Mouse (Mus musculus): Measurements from ENCODE around the gene Lrrc61. TPM values are rescaled to one million over a fixed set of nuclear protein-coding genes. Genes with fewer than 3 reads are reported as not detected.

The Lrrc61 gene
- polyA plus RNA-seq, 1 experiment from 2014 or later, result 11.9 TPM

GRCm38 (mm10) chr6:48529261-48529660 lies 25.3 kb upstream of the Lrrc61 start:
- ATAC-seq (replicated peaks; ENCODE audit: low FRiP score, low read depth) (no peak), DNase-seq (ENCODE audit: low spot score) (no peak)
- TF ChIP-seq CTCF (IDR thresholded peaks at IDR 0.05; ENCODE audit: low read depth), result peak; percentile 45; the same call in 1 of the 2 replicates
- Histone ChIP-seq H3K4me2 (ENCODE audit: low read length) (no peak overlapping the region), H3K9me3 (replicated peaks; ENCODE audit: low read length) (no peaks in the 10 kb centered on the region), H3K9ac (ENCODE audit: low read depth, low read length) (no peak overlapping the region), H3K4me1 (replicated peaks; ENCODE audit: insufficient read depth, low read length) (no peaks in the 10 kb centered on the region), H3K27ac (no peak overlapping the region), H3K4me3 (replicated peaks; ENCODE audit: low read depth, low read length) (no peak overlapping the region), H3K36me3 (ENCODE audit: insufficient read depth, low read length) (0 out of 2 replicates have a peak, but pooled peaks cover 14% of the 10 kb centered on the region), H3K27me3 (ENCODE audit: insufficient read depth, low read length) (no peaks in the 10 kb centered on the region)
- WGBS, result 78% methylated on average over 14 of the region's 14 CpGs

GRCm38 (mm10) chr6:48529871-48530440 lies 24.6 kb upstream of the Lrrc61 start:
- Histone ChIP-seq H3K4me1 (replicated peaks; ENCODE audit: insufficient read depth, low read length) (no peaks in the 10 kb centered on the region), H3K4me2 (ENCODE audit: low read length) (no peak overlapping the region), H3K9ac (ENCODE audit: low read depth, low read length) (no peak overlapping the region), H3K4me3 (replicated peaks; ENCODE audit: low read depth, low read length) (no peak overlapping the region), H3K9me3 (replicated peaks; ENCODE audit: low read length) (no peaks in the 10 kb centered on the region), H3K27me3 (ENCODE audit: insufficient read depth, low read length) (no peaks in the 10 kb centered on the region), H3K36me3 (ENCODE audit: insufficient read depth, low read length) (0 out of 2 replicates have a peak, but pooled peaks cover 14% of the 10 kb centered on the region), H3K27ac (no peak overlapping the region)
- DNase-seq (ENCODE audit: low spot score) (no peak), ATAC-seq (replicated peaks; ENCODE audit: low FRiP score, low read depth) (no peak)
- no peak for TF ChIP-seq CTCF (IDR thresholded peaks at IDR 0.05; ENCODE audit: low read depth)
- 85% methylated on average over 16 of the region's 16 CpGs for WGBS

GRCm38 (mm10) chr6:48530862-48531261 lies 23.7 kb upstream of the Lrrc61 start:
- Histone ChIP-seq H3K27ac (no peak overlapping the region), H3K36me3 (ENCODE audit: insufficient read depth, low read length) (0 out of 2 replicates have a peak, but pooled peaks cover 14% of the 10 kb centered on the region), H3K4me2 (ENCODE audit: low read length) (no peak overlapping the region), H3K4me3 (replicated peaks; ENCODE audit: low read depth, low read length) (no peak overlapping the region), H3K4me1 (replicated peaks; ENCODE audit: insufficient read depth, low read length) (no peaks in the 10 kb centered on the region), H3K9me3 (replicated peaks; ENCODE audit: low read length) (no peaks in the 10 kb centered on the region), H3K27me3 (ENCODE audit: insufficient read depth, low read length) (no peaks in the 10 kb centered on the region), H3K9ac (ENCODE audit: low read depth, low read length) (no peak overlapping the region)
- TF ChIP-seq CTCF (IDR thresholded peaks at IDR 0.05; ENCODE audit: low read depth), result no peak
- DNase-seq (ENCODE audit: low spot score), result peak; percentile 35
- 30% methylated on average over 2 of the region's 2 CpGs for whole genome bisulfite sequencing
- ATAC-seq (replicated peaks; ENCODE audit: low FRiP score, low read depth), result peak; percentile 27; the same call in 1 of the 2 replicates

GRCm38 (mm10) chr6:48533475-48533874 lies 21.1 kb upstream of the Lrrc61 start:
- H3K9ac ChIP-seq (ENCODE audit: low read depth, low read length), result no peak overlapping the region
- H3K27me3 ChIP-seq (ENCODE audit: insufficient read depth, low read length), result no peaks in the 10 kb centered on the region
- WGBS, result 84% methylated on average over 2 of the region's 2 CpGs
- TF ChIP-seq CTCF (IDR thresholded peaks at IDR 0.05; ENCODE audit: low read depth), result no peak
- no peak overlapping the region for H3K27ac ChIP-seq
- no peaks in the 10 kb centered on the region for H3K9me3 ChIP-seq (replicated peaks; ENCODE audit: low read length)
- ATAC-seq (replicated peaks; ENCODE audit: low FRiP score, low read depth) (no peak), DNase-seq (ENCODE audit: low spot score) (no peak)
- 0 out of 2 replicates have a peak, but pooled peaks cover 9% of the 10 kb centered on the region for H3K36me3 ChIP-seq (ENCODE audit: insufficient read depth, low read length)
- H3K4me3 ChIP-seq (replicated peaks; ENCODE audit: low read depth, low read length), result no peak overlapping the region
- H3K4me2 ChIP-seq (ENCODE audit: low read length), result no peak overlapping the region
- 0 out of 2 replicates have a peak, but pooled peaks cover 3% of the 10 kb centered on the region for H3K4me1 ChIP-seq (replicated peaks; ENCODE audit: insufficient read depth, low read length)

- no peak overlapping the region for H3K4me2 ChIP-seq (ENCODE audit: low read length)
- H3K9me3 ChIP-seq (replicated peaks; ENCODE audit: low read length), result no peaks in the 10 kb centered on the region
- 0 out of 2 replicates have a peak, but pooled peaks cover 9% of the 10 kb centered on the region for H3K36me3 ChIP-seq (ENCODE audit: insufficient read depth, low read length)
- 72% methylated on average over 8 of the region's 8 CpGs for WGBS
- no peak for ATAC-seq (replicated peaks; ENCODE audit: low FRiP score, low read depth)
- H3K4me1 ChIP-seq (replicated peaks; ENCODE audit: insufficient read depth, low read length), result 0 out of 2 replicates have a peak, but pooled peaks cover 3% of the 10 kb centered on the region
- no peak overlapping the region for H3K4me3 ChIP-seq (replicated peaks; ENCODE audit: low read depth, low read length)
- no peak for DNase-seq (ENCODE audit: low spot score)
- no peak overlapping the region for H3K9ac ChIP-seq (ENCODE audit: low read depth, low read length)
- H3K27me3 ChIP-seq (ENCODE audit: insufficient read depth, low read length), result no peaks in the 10 kb centered on the region
- TF ChIP-seq CTCF (IDR thresholded peaks at IDR 0.05; ENCODE audit: low read depth), result no peak
- H3K27ac ChIP-seq, result no peak overlapping the region
These were observed 19.7 kb upstream of the Lrrc61 start for GRCm38 (mm10) chr6:48534913-48535312.

- TF ChIP-seq CTCF (IDR thresholded peaks at IDR 0.05; ENCODE audit: low read depth), result no peak
- H3K4me1 ChIP-seq (replicated peaks; ENCODE audit: insufficient read depth, low read length), result 0 out of 2 replicates have a peak, but pooled peaks cover 3% of the 10 kb centered on the region
- H3K27ac ChIP-seq, result no peak overlapping the region
- ATAC-seq (replicated peaks; ENCODE audit: low FRiP score, low read depth), result no peak
- no peak overlapping the region for H3K4me3 ChIP-seq (replicated peaks; ENCODE audit: low read depth, low read length)
- no peaks in the 10 kb centered on the region for H3K27me3 ChIP-seq (ENCODE audit: insufficient read depth, low read length)
- no peak overlapping the region for H3K4me2 ChIP-seq (ENCODE audit: low read length)
- 73% methylated on average over 4 of the region's 4 CpGs for WGBS
- no peak for DNase-seq (ENCODE audit: low spot score)
- no peaks in the 10 kb centered on the region for H3K9me3 ChIP-seq (replicated peaks; ENCODE audit: low read length)
- 0 out of 2 replicates have a peak, but pooled peaks cover 9% of the 10 kb centered on the region for H3K36me3 ChIP-seq (ENCODE audit: insufficient read depth, low read length)
- no peak overlapping the region for H3K9ac ChIP-seq (ENCODE audit: low read depth, low read length)
These were observed 18.5 kb upstream of the Lrrc61 start for GRCm38 (mm10) chr6:48536091-48536490.

Data from kidney, postnatal 0 days (tissue).